Mouse (Mus musculus) liver, embryonic 13.5 days (tissue): Measurements from ENCODE around the gene Sctr. TPM values are rescaled to one million over a fixed set of nuclear protein-coding genes. Genes with fewer than 3 reads are reported as not detected.

ENCODE experiments used
- ATAC-seq: fragments of 200-750 bp; cut with Nextera tagmentation; 2 replicates; pipeline ENCODE4 v1.8.0; 2017; ENCODE audit warnings: low read depth, mild to moderate bottlenecking, moderate number of reproducible peaks, moderate library complexity
- DNase-seq: peaks from one replicate; pipeline ENCODE4 v3.0.0; 2022
- H3K27ac ChIP-seq: fragments of 300-500 bp; sonication (generic); 2 replicates; pipeline ENCODE4 v1.5.1; 2015; ENCODE audit warnings: moderate library complexity, mild to moderate bottlenecking, inconsistent platforms
- H3K27me3 ChIP-seq: fragments of 300-500 bp; sonication (generic); 2 replicates; pipeline ENCODE4 v1.6.1; 2015; ENCODE audit warnings: mild to moderate bottlenecking, inconsistent platforms
- H3K36me3 ChIP-seq: fragments of 300-500 bp; sonication (generic); 2 replicates; pipeline ENCODE4 v1.6.1; 2015; ENCODE audit warnings: mild to moderate bottlenecking, inconsistent platforms
- H3K4me1 ChIP-seq: fragments of 300-500 bp; sonication (generic); replicated peaks from 2 replicates; pipeline ENCODE4 v1.6.1; 2015; ENCODE audit warnings: inconsistent platforms
- H3K4me2 ChIP-seq: fragments of 300-500 bp; sonication (generic); 2 replicates; pipeline ENCODE4 v1.6.1; 2015; ENCODE audit warnings: inconsistent platforms, mild to moderate bottlenecking, moderate library complexity
- H3K4me3 ChIP-seq: fragments of 300-500 bp; sonication (generic); replicated peaks from 2 replicates; pipeline ENCODE4 v1.5.1; 2015; ENCODE audit warnings: mild to moderate bottlenecking, inconsistent platforms
- H3K9ac ChIP-seq: fragments of 300-500 bp; sonication (generic); 2 replicates; pipeline ENCODE4 v1.6.1; 2015; ENCODE audit warnings: mild to moderate bottlenecking, inconsistent platforms
- H3K9me3 ChIP-seq: fragments of 300-500 bp; sonication (generic); replicated peaks from 2 replicates; pipeline ENCODE4 v1.6.1; 2016; ENCODE audit warnings: inconsistent platforms
- WGBS: fragments of 180-500 bp; shearing (Covaris S2); methylation state at CpG from one replicate; pipeline ENCODE4 v1.1.7; 2015; ENCODE audit not compliant: insufficient replicate concordance; 5-methylcytosine and 5-hydroxymethylcytosine counted together
- polyA plus RNA-seq: library from polyadenylated mRNA; unstranded; fragments of >200 nt; fragmentation: Nextera tagmentation; extraction: Ambion mirVana; gene quantifications from 2 replicates; pipeline ENCODE4 v1.2.1, GENCODE M21; 2015

Sctr gene
- polyA plus RNA-seq, 1 experiment from 2014 or later = not detected

DNA sequence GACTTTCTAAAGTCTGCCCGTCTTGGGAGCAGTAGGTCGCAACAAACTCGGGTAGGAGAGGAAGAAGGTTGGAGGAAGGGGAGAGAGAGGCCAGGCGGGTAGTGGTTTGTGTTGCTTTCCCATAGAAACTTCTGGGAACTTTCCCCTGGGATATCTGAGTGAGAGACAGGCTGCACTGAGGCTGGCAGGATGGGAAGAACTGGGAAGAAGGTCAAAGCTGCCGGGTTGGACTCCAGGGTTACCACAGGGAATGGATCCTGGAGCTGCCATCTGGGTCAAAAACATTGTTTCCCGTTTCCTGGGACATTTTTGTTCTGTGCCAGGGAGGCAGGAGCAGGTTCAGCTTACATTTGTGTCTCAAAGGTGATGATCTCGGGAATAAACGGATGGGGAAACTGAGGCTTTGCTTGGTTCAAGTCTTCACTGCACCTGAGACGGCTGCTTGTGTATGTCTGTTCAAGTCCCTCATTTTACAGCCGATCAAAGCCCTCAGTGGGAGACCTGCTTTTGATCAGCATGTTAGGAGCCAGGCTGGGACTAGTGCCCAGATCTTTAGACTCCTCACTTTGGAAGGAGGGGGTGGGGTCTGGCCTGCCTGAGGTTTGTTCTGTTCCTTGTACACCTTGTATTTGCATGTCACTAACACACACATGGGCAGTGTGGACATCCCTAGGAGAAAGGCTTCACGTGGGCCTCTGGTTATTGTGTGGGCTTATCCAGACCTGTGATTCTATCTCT is 1.3 kb downstream of the Sctr start:
- H3K27ac ChIP-seq = no peak overlapping the region
- H3K4me1 ChIP-seq = 0 out of 2 replicates have a peak, but pooled peaks cover 9% of the 10 kb centered on the region
- no peaks in the 10 kb centered on the region for H3K36me3 ChIP-seq
- 26% methylated on average over 11 of the region's 11 CpGs for WGBS
- DNase-seq = no peak
- no peak overlapping the region for H3K4me2 ChIP-seq
- H3K9me3 ChIP-seq = no peaks in the 10 kb centered on the region
- no peak overlapping the region for H3K9ac ChIP-seq
- H3K27me3 ChIP-seq = peaks cover 45% of the 10 kb centered on the region
- H3K4me3 ChIP-seq = peak overlapping the region; percentile 28; the same call in 1 of the 2 replicates
- ATAC-seq = no peak

DNA sequence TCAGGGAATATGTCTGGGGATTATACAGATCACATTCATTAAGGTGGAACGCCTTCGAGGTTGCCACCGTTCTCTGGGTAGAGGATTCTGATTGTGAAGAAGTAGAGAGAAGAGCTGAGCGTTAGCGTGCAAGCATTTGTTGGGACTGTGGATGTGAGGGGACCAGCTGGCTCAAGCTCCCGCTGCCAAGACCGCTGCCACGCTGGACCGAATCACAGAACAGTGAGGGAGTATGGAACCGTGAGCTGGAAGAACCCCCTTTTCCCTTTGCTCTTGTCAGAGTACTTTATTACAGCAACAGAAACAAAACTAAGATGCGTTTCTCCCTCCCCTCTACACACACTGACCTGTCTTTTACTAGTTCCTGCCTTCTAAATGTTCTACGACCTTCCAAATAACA is 5.9 kb downstream of the Sctr start:
- Histone ChIP-seq H3K27me3 (peaks cover 18% of the 10 kb centered on the region), H3K9ac (no peak overlapping the region), H3K4me2 (no peak overlapping the region), H3K4me1 (0 out of 2 replicates have a peak, but pooled peaks cover 2% of the 10 kb centered on the region), H3K36me3 (no peaks in the 10 kb centered on the region), H3K27ac (no peak overlapping the region), H3K9me3 (no peaks in the 10 kb centered on the region), H3K4me3 (no peak overlapping the region)
- WGBS = 70% methylated on average over 12 of the region's 12 CpGs
- DNase-seq = no peak
- ATAC-seq = no peak

DNA sequence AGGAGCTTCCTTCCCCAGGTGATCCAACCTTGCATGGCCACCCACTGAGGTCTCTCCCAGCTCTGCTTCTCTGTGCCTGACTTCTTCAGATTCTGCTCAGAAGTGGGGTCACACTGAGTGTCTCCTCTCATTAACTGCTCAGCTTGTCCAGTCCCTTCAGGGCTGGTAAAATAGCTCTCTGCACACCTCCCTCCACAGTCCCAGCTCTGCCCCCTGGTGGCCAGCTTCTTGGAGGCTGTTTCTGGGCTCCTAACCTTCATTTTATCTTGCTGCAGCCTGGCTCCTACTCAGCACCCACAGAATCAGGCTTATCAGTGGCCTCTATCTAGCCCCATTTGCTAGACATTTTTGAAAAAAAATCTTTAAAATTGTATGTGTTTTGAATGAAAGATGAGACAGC is 6.4 kb downstream of the Sctr start:
- no peak overlapping the region for H3K4me3 ChIP-seq
- H3K9me3 ChIP-seq = no peaks in the 10 kb centered on the region
- H3K4me1 ChIP-seq = no peaks in the 10 kb centered on the region
- no peak overlapping the region for H3K9ac ChIP-seq
- no peaks in the 10 kb centered on the region for H3K36me3 ChIP-seq
- no peak overlapping the region for H3K4me2 ChIP-seq
- H3K27me3 ChIP-seq = peaks cover 13% of the 10 kb centered on the region
- DNase-seq (peak; percentile 10), ATAC-seq (no peak)
- H3K27ac ChIP-seq = no peak overlapping the region

DNA sequence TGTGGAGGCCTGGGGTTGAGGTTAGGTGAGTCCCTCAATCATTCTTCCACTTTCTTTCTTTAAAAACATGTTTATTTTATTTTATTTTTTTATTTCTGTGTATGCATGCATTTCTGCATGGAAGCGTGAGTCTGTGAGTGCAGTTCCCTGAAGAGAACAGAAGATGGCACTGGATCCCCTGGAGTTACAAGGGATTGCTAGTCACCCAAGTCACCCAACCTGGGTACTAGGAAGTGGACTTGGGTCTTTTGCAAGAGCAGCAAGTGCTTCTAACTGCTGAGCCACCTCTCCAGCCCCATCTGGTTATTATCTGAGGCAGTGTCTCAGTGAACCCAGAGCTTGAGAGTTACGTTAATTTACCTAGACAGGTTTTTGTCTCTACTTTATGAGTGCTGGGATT is 9.5 kb downstream of the Sctr start:
- no peaks in the 10 kb centered on the region for H3K9me3 ChIP-seq
- H3K9ac ChIP-seq = no peak overlapping the region
- H3K27ac ChIP-seq = no peak overlapping the region
- no peaks in the 10 kb centered on the region for H3K36me3 ChIP-seq
- DNase-seq (no peak), ATAC-seq (no peak)
- 66% methylated on average over 2 of the region's 2 CpGs for WGBS
- no peak overlapping the region for H3K4me2 ChIP-seq
- H3K27me3 ChIP-seq = no peaks in the 10 kb centered on the region
- no peaks in the 10 kb centered on the region for H3K4me1 ChIP-seq
- no peak overlapping the region for H3K4me3 ChIP-seq

DNA sequence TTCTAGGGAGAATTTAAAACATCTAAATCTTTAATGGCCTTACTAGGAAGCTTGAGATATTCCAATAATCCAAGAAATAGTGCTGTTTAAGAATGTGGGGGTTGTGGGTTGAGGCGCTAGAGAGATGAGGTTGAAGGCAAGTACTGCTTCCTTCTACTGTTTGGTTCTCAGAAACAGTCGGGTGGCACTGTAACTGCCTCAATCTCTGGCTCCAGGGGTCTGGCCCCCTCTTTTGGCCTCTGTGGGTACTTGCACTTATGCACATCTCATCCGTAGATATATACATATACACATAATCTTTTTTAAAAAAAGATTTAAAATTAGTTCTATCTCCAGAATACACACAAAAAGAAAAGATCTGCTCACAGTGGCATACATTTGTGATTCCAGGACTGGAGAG is 12.2 kb downstream of the Sctr start:
- H3K27ac ChIP-seq = no peak overlapping the region
- no peaks in the 10 kb centered on the region for H3K36me3 ChIP-seq
- WGBS = 36% methylated on average over 3 of the region's 3 CpGs
- DNase-seq (no peak), ATAC-seq (no peak)
- H3K9ac ChIP-seq = no peak overlapping the region
- no peak overlapping the region for H3K4me2 ChIP-seq
- no peak overlapping the region for H3K4me3 ChIP-seq
- no peaks in the 10 kb centered on the region for H3K27me3 ChIP-seq
- 0 out of 2 replicates have a peak, but pooled peaks cover 1% of the 10 kb centered on the region for H3K4me1 ChIP-seq
- no peaks in the 10 kb centered on the region for H3K9me3 ChIP-seq

DNA sequence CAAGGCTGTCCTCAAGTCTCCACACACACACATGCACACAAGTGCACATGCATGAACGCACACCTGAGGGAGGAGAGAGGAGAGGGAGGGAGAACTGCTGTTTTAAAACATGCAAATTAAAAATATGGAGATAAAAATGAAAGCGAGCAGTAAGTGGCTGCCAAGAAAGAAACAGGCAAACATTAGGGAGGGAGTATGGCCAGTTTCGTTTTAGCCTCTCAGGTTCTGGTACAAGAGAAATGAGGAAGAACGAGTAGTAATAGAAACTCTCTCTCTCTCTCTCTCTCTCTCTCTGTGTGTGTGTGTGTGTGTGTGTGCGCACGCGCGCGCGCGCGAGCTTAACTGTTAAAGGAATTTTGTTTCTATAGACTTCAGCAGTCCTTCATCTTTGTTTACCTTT is 12.7 kb downstream of the Sctr start:
- Histone ChIP-seq H3K27me3 (no peaks in the 10 kb centered on the region), H3K9ac (no peak overlapping the region), H3K4me3 (no peak overlapping the region), H3K4me2 (no peak overlapping the region), H3K9me3 (no peaks in the 10 kb centered on the region), H3K27ac (no peak overlapping the region), H3K36me3 (no peaks in the 10 kb centered on the region), H3K4me1 (0 out of 2 replicates have a peak, but pooled peaks cover 5% of the 10 kb centered on the region)
- ATAC-seq = no peak
- no peak for DNase-seq
- 80% methylated on average over 12 of the region's 12 CpGs for WGBS

DNA sequence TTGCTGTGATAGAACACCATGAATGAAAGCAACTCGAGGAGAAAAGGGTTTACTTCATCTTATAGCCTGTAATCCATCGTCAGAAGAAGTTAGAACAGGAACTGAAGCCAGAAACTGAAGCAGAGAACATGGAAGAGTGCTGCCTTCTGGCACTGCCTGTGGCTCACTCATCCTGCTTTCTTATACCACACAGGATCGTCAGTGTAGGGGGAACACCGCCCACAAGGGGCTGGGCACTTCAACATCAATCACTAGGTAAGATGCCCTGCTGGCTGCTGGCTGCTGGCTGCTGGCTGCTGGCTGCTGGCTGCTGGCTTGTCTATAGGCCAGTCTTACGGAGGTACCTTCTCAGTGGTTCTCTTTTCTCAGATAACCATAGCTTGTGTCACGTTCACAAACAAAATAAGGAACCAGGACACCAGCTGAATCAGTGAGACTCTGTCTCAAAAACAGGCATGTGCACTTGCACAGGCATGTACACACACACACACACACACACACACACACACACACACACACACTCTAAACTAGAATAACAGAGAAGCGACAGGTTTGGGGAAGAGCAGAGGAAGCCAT is 13.7 kb downstream of the Sctr start:
- Histone ChIP-seq H3K27me3 (no peaks in the 10 kb centered on the region), H3K4me2 (no peak overlapping the region), H3K4me1 (peaks cover 8% of the 10 kb centered on the region; the same call in 1 of the 2 replicates), H3K9me3 (no peaks in the 10 kb centered on the region), H3K27ac (no peak overlapping the region), H3K4me3 (no peak overlapping the region), H3K36me3 (no peaks in the 10 kb centered on the region), H3K9ac (no peak overlapping the region)
- ATAC-seq = no peak
- WGBS = 30% methylated on average over 7 of the region's 7 CpGs
- DNase-seq = no peak

DNA sequence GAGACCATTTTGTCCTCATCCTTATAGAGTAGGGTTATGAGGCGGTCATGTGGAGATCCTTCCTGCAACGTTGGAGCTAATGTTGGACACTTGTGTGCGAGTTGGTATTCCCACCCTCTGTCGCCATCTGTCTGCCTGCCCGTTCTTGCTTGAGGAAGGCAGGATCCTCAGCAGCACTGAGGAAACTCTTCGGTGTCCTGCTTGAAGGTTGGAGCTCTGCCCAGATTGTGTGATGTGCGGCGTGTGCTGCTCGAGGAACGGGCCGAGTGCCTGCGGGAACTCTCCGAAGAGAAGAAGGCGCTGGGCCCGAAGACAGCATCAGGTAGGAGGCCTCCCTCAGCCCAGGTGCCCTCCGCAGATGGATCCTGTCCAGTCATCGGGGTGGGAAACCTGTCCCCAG is 15.3 kb downstream of the Sctr start:
- H3K27me3 ChIP-seq = no peaks in the 10 kb centered on the region
- no peak overlapping the region for H3K4me2 ChIP-seq
- WGBS = 73% methylated on average over 17 of the region's 17 CpGs
- DNase-seq (no peak), ATAC-seq (no peak)
- no peaks in the 10 kb centered on the region for H3K9me3 ChIP-seq
- peaks cover 8% of the 10 kb centered on the region; the same call in 1 of the 2 replicates for H3K4me1 ChIP-seq
- no peak overlapping the region for H3K9ac ChIP-seq
- H3K4me3 ChIP-seq = no peak overlapping the region
- H3K27ac ChIP-seq = no peak overlapping the region
- H3K36me3 ChIP-seq = no peaks in the 10 kb centered on the region

DNA sequence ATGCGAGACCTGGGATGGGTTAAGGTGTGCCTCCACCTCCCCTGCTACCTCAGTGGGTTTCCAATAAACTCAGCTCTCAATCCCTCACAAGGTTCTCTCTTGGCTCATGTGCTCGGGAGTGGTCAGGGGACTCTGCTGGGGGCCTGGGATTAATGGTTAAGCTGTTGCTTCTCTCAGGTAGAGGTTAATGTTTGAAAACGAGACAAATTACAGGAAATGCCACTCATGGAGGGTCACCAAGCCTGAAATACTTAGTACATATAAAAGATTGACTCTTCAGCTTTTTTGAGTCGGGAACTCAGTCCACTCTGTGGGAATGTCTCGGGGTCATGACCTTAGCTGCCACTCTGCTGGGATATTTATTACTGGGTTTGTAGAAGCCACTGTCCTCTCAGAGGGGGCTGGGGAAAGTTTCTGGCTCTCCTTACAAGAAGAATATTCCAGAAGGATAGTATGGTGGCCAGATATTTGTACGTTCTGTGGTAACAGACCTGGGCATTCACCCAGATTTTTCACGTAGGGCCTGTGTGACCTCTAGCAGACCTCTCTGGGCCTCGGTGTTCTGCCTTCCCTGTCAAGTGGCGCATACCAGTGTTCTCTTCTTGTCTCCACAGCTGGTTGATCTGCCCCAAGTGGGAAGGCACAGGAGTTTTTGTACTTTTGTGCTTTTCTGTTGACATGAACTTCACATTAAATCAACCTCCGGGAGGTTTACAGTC is 17.8 kb downstream of the Sctr start:
- Histone ChIP-seq H3K4me3 (no peak overlapping the region), H3K27me3 (no peaks in the 10 kb centered on the region), H3K9me3 (no peaks in the 10 kb centered on the region), H3K36me3 (no peaks in the 10 kb centered on the region), H3K4me2 (no peak overlapping the region), H3K27ac (no peak overlapping the region), H3K9ac (no peak overlapping the region), H3K4me1 (peaks cover 8% of the 10 kb centered on the region; the same call in 1 of the 2 replicates)
- no peak for DNase-seq
- WGBS = 49% methylated on average over 10 of the region's 10 CpGs
- peak; percentile 20; the same call in 1 of the 2 replicates for ATAC-seq

DNA sequence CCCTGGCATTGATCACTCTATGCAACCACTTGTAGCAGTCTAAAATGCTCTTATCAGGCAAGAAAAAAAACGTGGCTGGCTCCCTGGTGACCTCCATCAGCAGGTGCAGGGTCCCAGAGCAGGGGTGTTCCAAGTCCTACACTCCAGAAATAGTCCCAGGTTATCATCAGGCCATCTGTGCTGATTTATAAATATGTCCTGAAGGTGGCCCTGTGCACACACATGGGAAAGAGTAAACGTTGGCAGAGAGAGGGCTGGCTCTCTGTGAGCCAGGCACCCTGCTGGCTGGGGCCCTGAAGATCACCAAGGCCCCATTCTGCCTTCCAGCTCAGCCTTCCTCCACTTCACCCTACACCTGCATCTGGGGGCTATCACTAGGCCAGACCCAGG is 18.4 kb downstream of the Sctr start:
- 13% methylated on average over 2 of the region's 2 CpGs for WGBS
- DNase-seq (no peak), ATAC-seq (0 out of 2 replicates have a peak, but pooled peaks have one; percentile 21)
- peaks cover 8% of the 10 kb centered on the region; the same call in 1 of the 2 replicates for H3K4me1 ChIP-seq
- no peaks in the 10 kb centered on the region for H3K9me3 ChIP-seq
- no peak overlapping the region for H3K27ac ChIP-seq
- H3K4me3 ChIP-seq = no peak overlapping the region
- H3K4me2 ChIP-seq = no peak overlapping the region
- no peaks in the 10 kb centered on the region for H3K36me3 ChIP-seq
- H3K27me3 ChIP-seq = no peaks in the 10 kb centered on the region
- H3K9ac ChIP-seq = no peak overlapping the region

DNA sequence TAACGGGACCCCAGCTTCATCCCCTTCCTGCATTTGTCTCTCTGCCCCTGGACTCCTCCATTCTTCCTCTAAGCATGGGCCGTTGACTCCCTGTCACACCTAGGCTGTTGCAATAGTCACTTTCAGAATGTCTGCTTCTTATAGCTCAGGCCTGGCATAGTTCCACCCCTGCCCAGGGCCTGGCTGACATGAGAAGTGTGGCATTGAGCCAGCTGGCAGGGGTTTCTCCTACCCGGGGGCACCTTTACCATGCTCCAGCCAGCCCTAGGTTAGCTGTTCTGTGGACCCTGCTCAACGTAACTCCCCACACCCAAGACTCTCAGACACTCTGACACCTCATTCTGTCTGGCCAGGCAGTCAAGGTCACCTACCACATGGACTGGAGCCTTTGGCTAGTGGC is 21.0 kb downstream of the Sctr start:
- ATAC-seq = no peak
- 44% methylated on average over 4 of the region's 4 CpGs for WGBS
- H3K4me3 ChIP-seq = no peak overlapping the region

More for the DNA sequence above, 21.0 kb downstream of the Sctr start:
- Histone ChIP-seq H3K27me3 (no peaks in the 10 kb centered on the region), H3K36me3 (no peaks in the 10 kb centered on the region), H3K9me3 (no peaks in the 10 kb centered on the region), H3K27ac (no peak overlapping the region), H3K4me1 (peaks cover 8% of the 10 kb centered on the region; the same call in 1 of the 2 replicates), H3K9ac (no peak overlapping the region), H3K4me2 (no peak overlapping the region)
- DNase-seq = no peak
